Mouse (Mus musculus) adrenal gland, adult 8-10 months (tissue): ENCODE data around the gene Fut11. TPM values are rescaled to one million over a fixed set of nuclear protein-coding genes. Genes with fewer than 3 reads are reported as not detected.
"Not testable (repeated sequence)": the region's sequence is repeated elsewhere in the genome, so short reads cannot be mapped to it uniquely, and the experiment has no call there.

Source experiments
- DNase-seq: peaks from one replicate; pipeline ENCODE4 v3.0.0; 2022
- total RNA-seq, 4 experiments: library from RNA; stranded (reverse); gene quantifications; 2 replicates each; pipeline ENCODE4 v1.2.4; 2022

The Fut11 gene
- total RNA-seq, 4 experiments from 2014 or later = 18.7 to 22.5 (median 21.3) TPM

GRCm38 (mm10) chr14:20677906-20678305 lies 16.9 kb upstream of the Fut11 start:
- DNase-seq = no peak

DNA sequence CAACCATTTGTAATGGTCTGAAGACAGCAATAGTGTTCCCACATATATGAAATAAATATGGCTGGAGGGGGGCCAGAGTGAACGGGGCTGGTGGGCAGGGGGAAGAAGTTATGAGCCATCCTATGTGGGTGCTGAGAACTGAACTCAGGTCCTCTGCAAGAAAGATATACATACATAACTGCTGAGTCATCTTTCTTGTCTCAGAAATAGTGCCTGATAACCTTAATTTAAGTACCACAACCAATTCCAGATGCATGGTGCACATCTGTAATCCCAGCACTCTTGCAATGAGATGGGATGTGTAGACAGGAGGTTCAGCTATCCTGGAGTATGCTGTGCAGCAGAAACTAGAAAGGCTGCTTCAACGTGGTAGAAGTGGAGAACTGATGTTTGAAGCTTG lies 13.0 kb upstream of the Fut11 start:
- no peak for DNase-seq

GRCm38 (mm10) chr14:20682498-20682897 lies 12.3 kb upstream of the Fut11 start:
- no peak for DNase-seq

DNA sequence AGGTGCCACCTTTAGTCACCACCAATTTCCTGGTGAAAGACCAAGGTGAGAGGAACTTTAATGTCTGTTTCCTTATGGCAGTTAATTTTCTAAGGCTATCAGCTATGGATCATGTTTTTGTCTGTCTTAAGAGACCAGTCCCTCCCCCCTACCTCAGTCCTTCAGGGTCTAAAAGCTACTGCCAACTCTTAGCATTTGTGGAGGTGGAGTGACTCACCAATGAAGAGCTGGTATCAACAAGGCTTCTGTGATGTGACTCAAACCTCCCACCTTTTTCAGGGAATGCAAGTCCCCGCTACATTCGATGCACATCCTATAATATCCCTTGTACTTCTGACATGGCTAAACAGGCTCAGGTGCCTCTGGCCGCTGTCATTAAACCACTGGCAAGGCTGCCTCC lies 8.2 kb upstream of the Fut11 start:
- DNase-seq = no peak

DNA sequence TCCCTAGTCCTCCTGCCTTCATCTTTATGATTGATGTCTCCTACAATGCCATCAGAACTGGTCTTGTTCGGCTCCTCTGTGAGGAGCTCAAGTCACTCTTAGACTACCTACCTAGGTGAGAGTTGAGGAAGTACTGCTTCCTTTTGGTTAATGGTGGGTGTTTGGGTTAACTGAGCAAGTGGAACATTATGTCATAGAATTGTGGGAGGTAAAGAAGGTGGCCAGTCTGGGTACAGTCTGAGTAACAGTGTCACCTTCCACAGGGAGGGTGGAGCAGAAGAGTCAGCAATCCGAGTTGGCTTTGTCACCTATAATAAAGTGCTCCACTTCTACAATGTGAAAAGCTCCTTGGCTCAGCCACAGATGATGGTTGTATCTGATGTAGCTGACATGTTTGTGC lies 5.8 kb upstream of the Fut11 start:
- DNase-seq = no peak

DNA sequence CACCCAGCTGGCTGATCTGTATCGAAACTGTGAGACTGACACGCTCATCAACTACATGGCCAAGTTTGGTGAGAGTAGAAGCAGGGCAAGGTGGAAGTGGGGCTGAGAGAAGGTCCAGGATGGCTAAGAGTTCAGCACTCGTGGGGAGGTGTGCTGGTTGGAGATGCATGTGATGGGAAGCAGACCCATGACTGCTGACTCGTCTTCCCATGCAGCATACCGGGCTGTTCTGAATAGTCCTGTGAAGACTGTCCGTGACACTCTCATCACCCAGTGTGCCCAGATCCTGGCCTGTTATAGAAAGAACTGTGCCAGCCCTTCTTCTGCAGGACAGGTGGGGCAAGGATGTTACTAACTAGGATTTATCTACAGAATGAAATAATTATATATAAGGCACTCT lies 3.0 kb upstream of the Fut11 start:
- DNase-seq = no peak

GRCm38 (mm10) chr14:20693589-20694101 lies 1.1 kb upstream of the Fut11 start:
- no peak for DNase-seq

DNA sequence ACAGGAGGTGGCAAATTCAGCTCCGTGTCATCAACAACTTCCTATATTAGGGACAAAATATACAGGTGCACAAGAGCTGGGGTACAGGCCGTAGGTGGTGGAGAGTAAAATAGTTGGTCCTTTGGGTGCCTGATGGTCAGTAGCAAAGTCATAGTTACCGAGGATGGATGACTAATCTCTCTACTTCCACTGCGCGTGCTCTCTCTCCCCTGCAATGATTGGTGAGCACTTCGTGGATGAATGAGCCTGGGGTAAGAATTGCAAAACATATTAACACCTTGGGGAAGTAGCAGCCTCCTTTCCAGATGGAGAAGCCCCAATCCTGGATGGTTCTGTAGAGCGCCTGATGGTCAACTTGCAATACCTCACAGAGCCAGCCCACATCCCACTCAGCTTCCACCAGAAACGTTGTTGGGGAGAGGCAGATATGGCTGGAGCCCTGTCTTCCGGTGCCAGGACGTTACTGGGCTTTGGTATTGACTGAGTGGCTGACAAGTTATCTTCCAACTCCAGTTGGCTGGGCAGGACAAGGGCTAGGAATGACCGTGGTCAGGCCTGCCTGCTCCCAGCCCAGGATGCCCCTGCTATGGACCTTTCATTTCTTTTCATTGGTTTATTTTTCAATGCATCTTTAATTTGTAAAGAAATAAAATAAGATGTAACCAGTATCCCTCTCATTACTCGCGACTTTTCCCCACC lies 434 bp upstream of the Fut11 start:
- no peak for DNase-seq

DNA sequence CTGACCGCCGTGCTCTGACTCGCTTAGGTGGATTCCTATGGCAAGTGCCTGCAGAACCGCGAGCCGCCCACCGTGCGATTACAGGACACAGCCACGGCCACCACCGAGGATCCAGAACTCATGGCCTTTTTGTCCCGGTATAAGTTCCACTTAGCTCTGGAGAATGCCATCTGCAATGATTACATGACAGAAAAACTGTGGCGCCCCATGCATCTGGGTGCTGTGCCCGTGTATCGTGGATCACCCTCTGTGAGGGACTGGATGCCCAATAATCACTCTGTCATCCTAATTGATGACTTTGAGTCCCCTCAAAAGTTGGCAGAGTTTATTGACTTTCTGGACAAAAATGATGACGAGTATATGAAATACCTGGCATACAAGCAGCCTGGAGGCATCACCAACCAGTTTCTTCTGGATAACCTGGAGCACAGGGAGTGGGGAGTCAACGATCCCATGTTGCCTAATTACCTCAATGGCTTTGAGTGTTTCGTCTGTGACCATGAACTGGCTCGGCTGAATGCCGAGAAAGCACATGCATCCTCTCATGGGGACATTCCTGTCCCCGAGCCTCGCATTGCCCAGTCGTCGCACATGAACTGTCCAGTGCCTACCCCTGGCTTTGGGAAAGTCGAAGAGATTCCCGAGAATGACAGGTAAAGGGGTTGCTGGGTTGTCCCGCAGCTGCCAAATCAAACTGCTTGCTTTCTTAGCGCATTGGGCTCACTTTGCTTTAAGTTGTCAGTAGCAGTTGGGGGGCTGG lies 1.2 kb downstream of the Fut11 start:
- DNase-seq = no peak

DNA sequence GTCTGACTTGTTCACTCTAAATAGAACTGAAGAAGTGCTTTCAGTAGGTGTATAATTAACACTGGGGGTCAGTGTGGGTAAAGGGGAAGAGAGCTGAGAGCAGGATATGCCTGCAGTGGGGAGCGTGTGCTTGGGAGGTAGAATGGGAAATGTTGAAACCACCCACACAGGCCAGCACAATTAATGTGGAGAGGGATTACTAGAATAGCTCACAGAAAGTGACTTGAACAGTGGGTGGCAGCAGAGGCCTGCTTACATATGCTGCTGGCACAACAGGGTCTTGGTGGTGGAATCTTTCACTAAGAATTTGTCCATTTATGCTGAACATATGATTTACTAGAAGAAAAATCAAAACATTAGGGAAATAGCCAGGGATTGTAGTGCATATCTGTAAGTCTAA lies 2.2 kb downstream of the Fut11 start:
- DNase-seq = no peak

GRCm38 (mm10) chr14:20698515-20698914 lies 3.7 kb downstream of the Fut11 start:
- no peak for DNase-seq

DNA sequence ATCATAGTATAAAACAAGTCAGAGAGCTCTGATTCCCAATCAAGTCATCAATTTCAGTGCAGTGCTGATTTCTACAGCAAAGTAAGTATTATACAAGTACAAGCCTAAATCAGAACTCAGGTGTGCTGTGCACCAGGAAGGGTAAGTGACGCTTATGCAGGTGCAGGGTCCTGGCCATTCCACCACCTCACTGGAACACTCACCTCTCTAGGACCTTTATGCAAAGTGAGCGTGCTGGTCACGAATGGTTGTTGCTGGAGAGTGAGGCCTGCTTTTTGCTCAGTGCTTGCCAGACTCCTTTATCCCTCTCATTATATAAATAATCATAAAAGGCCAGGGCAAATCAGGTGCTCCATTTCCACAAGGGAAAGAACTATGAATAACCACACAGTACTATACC lies 5.6 kb downstream of the Fut11 start:
- DNase-seq = no peak

- DNase-seq = no peak
Observed at GRCm38 (mm10) chr14:20701554-20701953, 6.8 kb downstream of the Fut11 start.

DNA sequence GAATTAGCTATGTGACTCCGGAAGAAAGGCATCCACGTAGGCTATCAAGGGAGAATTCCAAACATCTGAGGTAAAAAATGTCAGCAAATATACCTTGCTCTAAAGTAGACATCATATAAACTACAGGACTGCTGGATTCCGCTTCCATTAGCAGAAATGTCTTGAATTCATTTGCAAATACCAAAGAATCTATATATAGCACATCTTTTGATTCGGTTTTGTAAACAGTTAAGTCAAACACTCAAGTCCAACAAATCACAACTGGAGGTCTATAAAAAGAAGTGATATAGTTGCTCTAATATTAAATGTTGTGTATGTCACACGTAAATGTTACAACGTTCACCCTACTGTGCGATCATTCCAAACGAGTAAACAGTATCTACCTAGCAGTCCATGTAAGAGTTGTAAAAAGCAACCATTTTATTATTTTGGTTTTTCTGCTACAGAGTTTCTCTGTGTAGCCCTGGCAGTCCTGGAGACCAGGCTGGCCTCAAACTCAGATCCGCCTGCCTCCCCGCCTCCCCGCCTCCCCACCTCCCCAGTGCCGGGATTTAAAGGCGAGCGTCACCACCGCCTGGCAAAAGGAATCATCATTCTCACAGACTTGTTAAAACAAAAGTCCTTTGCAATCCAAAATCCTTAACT lies 7.5 kb downstream of the Fut11 start:
- DNase-seq = no peak

DNA sequence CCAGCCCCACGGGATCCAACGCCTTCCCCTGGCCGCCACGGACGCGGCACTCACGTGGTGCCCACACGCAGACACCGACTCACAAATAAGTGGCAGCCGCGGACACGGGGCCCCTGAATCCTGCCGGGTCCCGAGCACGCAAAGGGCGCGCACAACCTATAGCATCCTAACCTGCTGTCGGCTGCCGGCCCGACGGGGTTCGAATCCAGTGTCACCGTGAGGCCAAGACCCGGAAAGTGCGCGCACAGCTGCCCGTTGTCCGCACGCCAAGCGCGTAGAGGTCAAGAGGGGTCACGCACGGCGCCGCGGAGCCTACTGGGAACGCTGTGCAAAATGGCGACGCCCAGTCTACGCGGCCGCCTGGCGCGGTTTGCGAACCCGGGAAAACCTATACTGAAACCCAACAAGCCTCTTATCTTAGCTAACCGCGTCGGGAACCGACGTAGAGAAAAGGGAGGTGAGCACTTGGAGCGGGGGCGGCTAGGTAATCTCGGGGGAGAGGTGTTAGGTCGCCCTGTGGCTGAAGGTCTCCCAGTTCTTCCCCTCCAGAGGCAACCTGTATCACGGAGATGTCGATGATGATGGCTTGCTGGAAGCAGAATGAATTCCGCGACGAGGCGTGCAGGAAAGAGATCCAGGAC lies 8.1 kb downstream of the Fut11 start, which contains the start of gene Chchd1:
Chchd1 (plus strand) TSS at position 266 of the 641 bp plus-strand sequence.
- peak; percentile 84 for DNase-seq

DNA sequence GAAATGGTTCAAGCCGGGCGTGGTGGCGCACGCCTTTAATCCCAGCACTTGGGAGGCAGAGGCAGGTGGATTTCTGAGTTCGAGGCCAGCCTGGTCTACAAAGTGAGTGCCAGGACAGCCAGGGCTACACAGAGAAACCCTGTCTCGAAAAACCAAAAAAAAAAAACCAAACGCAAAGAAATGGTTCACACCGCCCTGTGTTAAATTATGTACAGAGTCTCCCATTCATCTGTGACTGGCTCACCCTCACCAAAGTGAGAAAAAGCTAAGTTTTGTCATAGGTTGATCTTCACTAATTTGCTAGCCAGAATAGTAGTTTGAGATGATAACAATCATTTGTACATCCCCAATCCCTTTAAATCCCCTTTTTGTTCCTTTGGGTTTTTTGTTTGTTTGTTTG lies 8.7 kb downstream of the Fut11 start:
- not testable (repeated sequence) for DNase-seq

GRCm38 (mm10) chr14:20707201-20708190 lies 12.7 kb downstream of the Fut11 start, which contains the start of gene Zswim8:
Gene Zswim8, plus strand, starts transcription at chr14:20707552.
- DNase-seq = peak; percentile 85

GRCm38 (mm10) chr14:20708239-20708638 lies 13.5 kb downstream of the Fut11 start:
- DNase-seq = no peak

DNA sequence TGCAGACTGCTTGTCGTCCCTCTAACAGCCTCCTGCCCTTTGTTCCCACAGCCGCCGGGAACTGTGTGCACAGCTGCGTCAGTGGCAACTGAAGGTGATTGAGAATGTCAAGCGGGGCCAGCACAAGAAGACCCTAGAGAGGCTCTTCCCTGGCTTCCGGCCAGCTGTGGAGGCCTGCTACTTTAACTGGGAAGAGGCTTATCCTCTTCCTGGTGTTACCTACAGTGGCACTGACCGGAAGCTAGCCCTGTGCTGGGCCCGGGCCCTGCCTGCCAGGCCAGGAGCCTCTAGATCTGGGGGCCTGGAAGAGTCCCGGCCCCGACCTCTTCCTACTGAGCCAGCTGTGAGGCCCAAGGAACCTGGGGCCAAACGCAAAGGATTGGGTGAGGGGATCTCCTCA lies 19.1 kb downstream of the Fut11 start:
- DNase-seq = no peak

- DNase-seq = no peak
Observed at GRCm38 (mm10) chr14:20718443-20718842, 23.7 kb downstream of the Fut11 start.

GRCm38 (mm10) chr14:20719767-20720166 lies 25.0 kb downstream of the Fut11 start:
- DNase-seq = no peak
